Mouse (Mus musculus) liver, embryonic 15.5 days (tissue): ENCODE results near the gene 0610030E20Rik. TPM values are rescaled to one million over a fixed set of nuclear protein-coding genes. Genes with fewer than 3 reads are reported as not detected.

Experiments used
- ATAC-seq: fragments of 200-750 bp; cut with Nextera tagmentation; 2 replicates; pipeline ENCODE4 v1.8.0; 2017; ENCODE audit warnings: moderate number of reproducible peaks, mild to moderate bottlenecking, moderate library complexity; ENCODE audit not compliant: insufficient read depth
- H3K27ac ChIP-seq: fragments of 300-500 bp; sonication (generic); replicated peaks from 2 replicates; pipeline ENCODE4 v1.5.1; 2015; ENCODE audit warnings: mild to moderate bottlenecking, inconsistent platforms
- H3K27me3 ChIP-seq: fragments of 300-500 bp; sonication (generic); 2 replicates; pipeline ENCODE4 v1.6.1; 2015; ENCODE audit warnings: mild to moderate bottlenecking, inconsistent platforms
- H3K36me3 ChIP-seq: fragments of 300-500 bp; sonication (generic); replicated peaks from 2 replicates; pipeline ENCODE4 v1.6.1; 2015; ENCODE audit warnings: moderate library complexity, mild to moderate bottlenecking, inconsistent platforms
- H3K4me1 ChIP-seq: fragments of 300-500 bp; sonication (generic); replicated peaks from 2 replicates; pipeline ENCODE4 v1.6.1; 2015; ENCODE audit warnings: inconsistent platforms
- H3K4me2 ChIP-seq: fragments of 300-500 bp; sonication (generic); 2 replicates; pipeline ENCODE4 v1.6.1; 2015; ENCODE audit warnings: moderate library complexity, mild to moderate bottlenecking, inconsistent platforms
- H3K4me3 ChIP-seq: fragments of 300-500 bp; sonication (generic); replicated peaks from 2 replicates; pipeline ENCODE4 v1.5.1; 2015; ENCODE audit warnings: mild to moderate bottlenecking, inconsistent platforms
- H3K9ac ChIP-seq: fragments of 300-500 bp; sonication (generic); 2 replicates; pipeline ENCODE4 v1.6.1; 2015; ENCODE audit warnings: moderate library complexity, mild to moderate bottlenecking, inconsistent platforms
- H3K9me3 ChIP-seq: fragments of 300-500 bp; sonication (generic); replicated peaks from 2 replicates; pipeline ENCODE4 v1.6.1; 2016; ENCODE audit warnings: inconsistent platforms
- WGBS: fragments of 180-500 bp; shearing (Covaris S2); methylation state at CpG from one replicate; pipeline ENCODE4 v1.1.7; 2015; ENCODE audit warnings: mixed read lengths; ENCODE audit not compliant: insufficient replicate concordance; 5-methylcytosine and 5-hydroxymethylcytosine counted together
- polyA plus RNA-seq: library from polyadenylated mRNA; unstranded; fragments of >200 nt; fragmentation: Nextera tagmentation; extraction: Ambion mirVana; gene quantifications from 2 replicates; pipeline ENCODE4 v1.2.1, GENCODE M21; 2015

The 0610030E20Rik gene
- polyA plus RNA-seq, 1 experiment from 2014 or later = 11.6 TPM

GRCm38 (mm10) chr6:72385258-72385657 is 38.1 kb downstream of the 0610030E20Rik start:
- peaks cover 84% of the 10 kb centered on the region for H3K4me1 ChIP-seq

GRCm38 (mm10) chr6:72386561-72386960 is 39.4 kb downstream of the 0610030E20Rik start:
- H3K27ac ChIP-seq = peak overlapping the region; percentile 91
- ATAC-seq = no peak

More at GRCm38 (mm10) chr6:72385258-72385657, 38.1 kb downstream of the 0610030E20Rik start:
- no peak overlapping the region for H3K4me2 ChIP-seq
- H3K36me3 ChIP-seq = peaks cover 44% of the 10 kb centered on the region
- H3K27me3 ChIP-seq = no peaks in the 10 kb centered on the region
- no peak overlapping the region for H3K9ac ChIP-seq
- H3K27ac ChIP-seq = peak overlapping the region; percentile 91
- WGBS = 24% methylated on average over 4 of the region's 4 CpGs
- no peak for ATAC-seq
- H3K9me3 ChIP-seq = no peaks in the 10 kb centered on the region
- no peak overlapping the region for H3K4me3 ChIP-seq

GRCm38 (mm10) chr6:72387816-72388215 is 40.7 kb downstream of the 0610030E20Rik start:
- no peaks in the 10 kb centered on the region for H3K9me3 ChIP-seq
- ATAC-seq = no peak
- no peaks in the 10 kb centered on the region for H3K27me3 ChIP-seq
- peak overlapping the region; percentile 92 for H3K9ac ChIP-seq
- peaks cover 78% of the 10 kb centered on the region for H3K4me1 ChIP-seq
- peaks cover 51% of the 10 kb centered on the region for H3K36me3 ChIP-seq
- 61% methylated on average over 3 of the region's 3 CpGs for WGBS
- peak overlapping the region; percentile 84 for H3K4me2 ChIP-seq
- peak overlapping the region; percentile 79 for H3K4me3 ChIP-seq
- H3K27ac ChIP-seq = peak overlapping the region; percentile 100

More at GRCm38 (mm10) chr6:72386561-72386960, 39.4 kb downstream of the 0610030E20Rik start:
- Histone ChIP-seq H3K9ac (no peak overlapping the region), H3K9me3 (no peaks in the 10 kb centered on the region), H3K36me3 (peaks cover 44% of the 10 kb centered on the region), H3K4me1 (peaks cover 81% of the 10 kb centered on the region), H3K27me3 (no peaks in the 10 kb centered on the region), H3K4me2 (no peak overlapping the region), H3K4me3 (no peak overlapping the region)
- 85% methylated on average over 2 of the region's 2 CpGs for WGBS

- H3K36me3 ChIP-seq = peaks cover 56% of the 10 kb centered on the region
- WGBS = 48% methylated on average over 10 of the region's 10 CpGs
- peak overlapping the region; percentile 100 for H3K27ac ChIP-seq
- H3K4me3 ChIP-seq = peak overlapping the region; percentile 79
- H3K4me2 ChIP-seq = peak overlapping the region; percentile 84
- H3K9me3 ChIP-seq = no peaks in the 10 kb centered on the region
- no peaks in the 10 kb centered on the region for H3K27me3 ChIP-seq
- ATAC-seq = no peak
- peak overlapping the region; percentile 92 for H3K9ac ChIP-seq
- H3K4me1 ChIP-seq = peaks cover 78% of the 10 kb centered on the region
Measured at GRCm38 (mm10) chr6:72388266-72388665, 41.1 kb downstream of the 0610030E20Rik start.

- H3K4me1 ChIP-seq = peaks cover 77% of the 10 kb centered on the region
- 37% methylated on average over 6 of the region's 6 CpGs for WGBS
Measured at GRCm38 (mm10) chr6:72388791-72389329, 41.7 kb downstream of the 0610030E20Rik start.

GRCm38 (mm10) chr6:72389471-72389940 is 42.4 kb downstream of the 0610030E20Rik start:
- Histone ChIP-seq H3K27ac (peak overlapping the region; percentile 100), H3K9ac (peak overlapping the region; percentile 92), H3K4me1 (peaks cover 77% of the 10 kb centered on the region), H3K36me3 (peaks cover 63% of the 10 kb centered on the region), H3K4me3 (peak overlapping the region; percentile 79), H3K9me3 (no peaks in the 10 kb centered on the region), H3K27me3 (no peaks in the 10 kb centered on the region), H3K4me2 (peak overlapping the region; percentile 84)
- 1% methylated on average over 13 of the region's 13 CpGs for WGBS
- ATAC-seq = peak; percentile 90

More at GRCm38 (mm10) chr6:72388791-72389329, 41.7 kb downstream of the 0610030E20Rik start:
- no peak for ATAC-seq
- Histone ChIP-seq H3K36me3 (peaks cover 59% of the 10 kb centered on the region), H3K27ac (peak overlapping the region; percentile 100), H3K4me2 (peak overlapping the region; percentile 84), H3K9me3 (no peaks in the 10 kb centered on the region), H3K27me3 (no peaks in the 10 kb centered on the region), H3K9ac (peak overlapping the region; percentile 92), H3K4me3 (peak overlapping the region; percentile 79)

- WGBS = under 1% methylated on average over 33 of the region's 33 CpGs
- ATAC-seq = peak; percentile 49
- no peaks in the 10 kb centered on the region for H3K27me3 ChIP-seq
- H3K9me3 ChIP-seq = no peaks in the 10 kb centered on the region
- peak within 1 kb of the TSS; percentile 79 for H3K4me3 ChIP-seq
- H3K4me2 ChIP-seq = peak within 1 kb of the TSS; percentile 84
- peaks cover 59% of the 10 kb centered on the region for H3K36me3 ChIP-seq
- H3K4me1 ChIP-seq = peaks cover 76% of the 10 kb centered on the region
- peak within 1 kb of the TSS; percentile 100 for H3K27ac ChIP-seq
- peak within 1 kb of the TSS; percentile 92 for H3K9ac ChIP-seq
Measured at GRCm38 (mm10) chr6:72389941-72390771, 43.0 kb downstream of the 0610030E20Rik start, which contains the start of gene Vamp8. Gene Vamp8 (minus strand): TSS chr6:72390703.

DNA sequence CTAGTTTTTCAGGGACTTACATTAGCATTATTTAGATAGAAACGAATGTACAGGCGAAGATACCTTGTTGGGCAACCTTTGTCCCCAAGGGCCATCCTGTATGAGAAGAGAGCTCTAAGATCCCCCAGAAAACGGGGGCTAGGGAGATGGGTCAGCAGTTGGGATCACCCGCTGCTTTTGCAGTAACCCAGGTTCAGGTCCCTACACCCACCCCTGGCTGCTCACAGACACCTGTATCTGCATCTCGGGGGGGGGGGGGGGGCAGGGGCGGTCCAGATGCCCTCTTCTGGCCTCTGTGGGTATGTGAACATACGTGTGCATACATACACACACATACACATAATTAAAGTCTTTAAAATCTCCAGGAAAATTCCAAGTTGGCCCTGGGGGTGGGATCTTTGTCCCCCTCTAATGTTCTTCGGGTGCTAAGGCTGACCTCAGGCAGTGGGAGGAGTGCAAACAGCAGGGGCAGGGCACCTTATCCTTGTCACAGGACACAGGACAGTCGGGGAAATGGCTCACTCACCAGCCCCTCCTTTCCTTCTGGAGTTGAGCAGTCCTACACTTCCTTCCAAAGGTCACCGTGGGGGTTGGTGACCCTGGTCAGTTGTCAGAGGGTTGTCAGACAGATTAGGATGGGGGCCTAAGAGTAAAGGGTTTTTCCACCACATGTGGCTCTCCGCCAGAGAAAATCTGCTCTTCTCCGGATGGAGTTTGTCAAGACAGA is 43.8 kb downstream of the 0610030E20Rik start:
- 4% methylated on average over 12 of the region's 12 CpGs for WGBS
- H3K4me1 ChIP-seq = peaks cover 76% of the 10 kb centered on the region
- peak overlapping the region; percentile 100 for H3K27ac ChIP-seq
- H3K27me3 ChIP-seq = no peaks in the 10 kb centered on the region
- H3K9ac ChIP-seq = peak overlapping the region; percentile 92
- ATAC-seq = peak; percentile 59
- peaks cover 51% of the 10 kb centered on the region for H3K36me3 ChIP-seq
- no peaks in the 10 kb centered on the region for H3K9me3 ChIP-seq
- peak overlapping the region; percentile 84 for H3K4me2 ChIP-seq
- H3K4me3 ChIP-seq = peak overlapping the region; percentile 79

- Histone ChIP-seq H3K4me2 (peak overlapping the region; percentile 84), H3K4me1 (peaks cover 71% of the 10 kb centered on the region), H3K9me3 (no peaks in the 10 kb centered on the region), H3K9ac (peak overlapping the region; percentile 44; the same call in 1 of the 2 replicates), H3K27ac (peak overlapping the region; percentile 60), H3K36me3 (peaks cover 42% of the 10 kb centered on the region), H3K27me3 (no peaks in the 10 kb centered on the region), H3K4me3 (peak overlapping the region; percentile 79)
- 82% methylated on average over 5 of the region's 5 CpGs for WGBS
- no peak for ATAC-seq
Measured at GRCm38 (mm10) chr6:72392341-72392740, 45.2 kb downstream of the 0610030E20Rik start.

- H3K27ac ChIP-seq = peak overlapping the region; percentile 49
- no peaks in the 10 kb centered on the region for H3K27me3 ChIP-seq
- H3K4me2 ChIP-seq = no peak overlapping the region
- ATAC-seq = no peak
- WGBS = 71% methylated on average over 10 of the region's 10 CpGs
- H3K4me3 ChIP-seq = no peak overlapping the region
- H3K36me3 ChIP-seq = peaks cover 25% of the 10 kb centered on the region
- H3K9ac ChIP-seq = no peak overlapping the region
- H3K4me1 ChIP-seq = peaks cover 61% of the 10 kb centered on the region
- H3K9me3 ChIP-seq = no peaks in the 10 kb centered on the region
Measured at GRCm38 (mm10) chr6:72396837-72397251, 49.7 kb downstream of the 0610030E20Rik start.
